9 mouse cellular contexts compared by ENCODE assay signal in genomic region chr14:6888811-6889210, GRCm38 (mm10). TPM values are rescaled to one million over a fixed set of nuclear protein-coding genes. Genes with fewer than 3 reads are reported as not detected.
DNase-seq lines count a peak whose midpoint lies in the region; ATAC-seq and TF ChIP-seq lines count a peak whose summit lies in the region.
"Not testable (repeated sequence)": the region's sequence is repeated elsewhere in the genome, so short reads cannot be mapped to it uniquely, and the experiment has no call there.
"Had no signal": no experiment of that assay in that cellular context is flagged by ENCODE, and none has a peak within 500 bp of the region (broad histone marks: within the 10 kb centered on the region; RNA-seq: fewer than 3 reads in every experiment).

No protein-coding gene starts in this region.

- H3K36me3 ChIP-seq in heart, embryonic 16.5 days (ENCODE audit: control insufficient read depth, insufficient read depth); intestine, postnatal 0 days (ENCODE audit: control insufficient read depth, insufficient read depth); lung, embryonic 15.5 days; neural tube, embryonic 14.5 days (ENCODE audit: control insufficient read depth, insufficient read depth, low read length): not testable (repeated sequence)

- peak overlapping the region; percentile 57 for H3K4me2 ChIP-seq in heart, embryonic 16.5 days (ENCODE audit: low read depth, low read length)
- peak overlapping the region; percentile 62; the same call in 1 of the 2 replicates for H3K4me2 ChIP-seq in intestine, postnatal 0 days (replicated peaks; ENCODE audit: low read depth)
- peak overlapping the region; percentile 63; the same call in 1 of the 2 replicates for H3K4me2 ChIP-seq in lung, embryonic 15.5 days
- peak overlapping the region; percentile 41 for H3K4me2 ChIP-seq in neural tube, embryonic 14.5 days (ENCODE audit: low read depth, low read length)

- H3K27me3 ChIP-seq in heart, embryonic 16.5 days (ENCODE audit: control insufficient read depth, insufficient read depth, low read length); intestine, postnatal 0 days (replicated peaks; ENCODE audit: control insufficient read depth, insufficient read depth, low read length); lung, embryonic 15.5 days; neural tube, embryonic 14.5 days (ENCODE audit: control insufficient read depth, insufficient read depth, low read length): not testable (repeated sequence)

- H3K27ac ChIP-seq in heart, embryonic 16.5 days (ENCODE audit: low read length); intestine, postnatal 0 days (ENCODE audit: low read depth, low read length); lung, embryonic 15.5 days; neural tube, embryonic 14.5 days (ENCODE audit: low read depth, low read length): not testable (repeated sequence)

- H3K4me1 ChIP-seq in heart, embryonic 16.5 days (ENCODE audit: control insufficient read depth, insufficient read depth, low read length); intestine, postnatal 0 days (replicated peaks; ENCODE audit: control insufficient read depth, insufficient read depth, low read length); lung, embryonic 15.5 days; neural tube, embryonic 14.5 days (ENCODE audit: control insufficient read depth, insufficient read depth, low read length): not testable (repeated sequence)

- DNase-seq in cerebellum, postnatal 14 days = peak; percentile 1 to 3
- DNase-seq in frontal cortex, postnatal 10 days (ENCODE audit: low spot score in 2 of 2) = peak; percentile 24 to 38
- DNase-seq in layer of hippocampus, adult 9-10 months (ENCODE audit: low spot score) = peak; percentile 49

- not testable (repeated sequence) for H3K9ac ChIP-seq in heart, embryonic 16.5 days (ENCODE audit: low read length); intestine, postnatal 0 days (ENCODE audit: low read depth, low read length); lung, embryonic 15.5 days; neural tube, embryonic 14.5 days (replicated peaks; ENCODE audit: low read depth, low read length)

- H3K9me3 ChIP-seq in heart, embryonic 16.5 days (replicated peaks; ENCODE audit: control insufficient read depth, low read length); intestine, postnatal 0 days (ENCODE audit: control insufficient read depth); lung, embryonic 15.5 days; neural tube, embryonic 14.5 days (ENCODE audit: control insufficient read depth, low read length): not testable (repeated sequence)

- H3K4me3 ChIP-seq in heart, embryonic 16.5 days (ENCODE audit: low read length); intestine, postnatal 0 days (ENCODE audit: low read depth, low read length); lung, embryonic 15.5 days: not testable (repeated sequence)
- H3K4me3 ChIP-seq in neural tube, embryonic 14.5 days (ENCODE audit: low read depth, low read length) = peak overlapping the region; percentile 32; the same call in 1 of the 2 replicates

- ATAC-seq in heart, embryonic 16.5 days (replicated peaks; ENCODE audit: extremely low read depth, insufficient read depth, low FRiP score); intestine, postnatal 0 days; lung, embryonic 15.5 days (ENCODE audit: borderline replicate concordance, extremely low read depth, low FRiP score, low TSS enrichment); neural tube, embryonic 14.5 days (ENCODE audit: low read depth): not testable (repeated sequence)

- not testable (repeated sequence) for TF ChIP-seq CTCF in intestine, postnatal 0 days (IDR thresholded peaks at IDR 0.05; ENCODE audit: low read depth)

- 18% methylated on average over 4 of the region's 5 CpGs for whole genome bisulfite sequencing in heart, embryonic 16.5 days
- WGBS in intestine, postnatal 0 days = 9% methylated on average over 4 of the region's 5 CpGs
- 6% methylated on average over 5 of the region's 5 CpGs for WGBS in lung, embryonic 15.5 days
- WGBS in neural tube, embryonic 14.5 days = 29% methylated on average over 2 of the region's 5 CpGs

RNA-seq across cellular contexts. Expression of gene Gm3667, which starts 1.0 kb away (rescaled TPM):
- 0.56 and 0.67 TPM in 2 replicates for polyA plus RNA-seq in heart, embryonic 16.5 days (2015; fragmentation: Nextera tagmentation; extraction: Ambion mirVana)
- 0.17 TPM in 1 of 2 replicates, not detected in the other for polyA plus RNA-seq in intestine, postnatal 0 days (2015; fragmentation: Nextera tagmentation; extraction: Ambion mirVana)
- polyA plus RNA-seq in lung, embryonic 15.5 days (2015; fragmentation: Nextera tagmentation; extraction: Ambion mirVana) = 0.75 and 0.84 TPM in 2 replicates
- 10.6 and 13.4 TPM in 2 replicates for polyA plus RNA-seq in neural tube, embryonic 14.5 days (2014; fragmentation: Nextera tagmentation; extraction: Ambion mirVana)

RNA-seq across cellular contexts. Expression of gene Gm3642, which starts 48.7 kb away (rescaled TPM):
- polyA plus RNA-seq in heart, embryonic 16.5 days (2015; fragmentation: Nextera tagmentation; extraction: Ambion mirVana) = not detected in 2 replicates
- not detected in 2 replicates for polyA plus RNA-seq in intestine, postnatal 0 days (2015; fragmentation: Nextera tagmentation; extraction: Ambion mirVana)
- not detected in 2 replicates for polyA plus RNA-seq in lung, embryonic 15.5 days (2015; fragmentation: Nextera tagmentation; extraction: Ambion mirVana)
- not detected in 2 replicates for polyA plus RNA-seq in neural tube, embryonic 14.5 days (2014; fragmentation: Nextera tagmentation; extraction: Ambion mirVana)
- polyA plus RNA-seq: intestine, embryonic 16.5 days; liver, embryonic 14.5 days had no signal
